Mouse (Mus musculus): ENCODE measurements at regions not wholly inside any gene's neighbourhood (a gene's known extent, or its start where the extent isn't known, plus 50 kb on each side); places are given as distances from the start of the nearest gene placed in this dataset.
A peak's percentile ranks its signal among the peaks of the same experiment; 100 is the strongest.

DNA sequence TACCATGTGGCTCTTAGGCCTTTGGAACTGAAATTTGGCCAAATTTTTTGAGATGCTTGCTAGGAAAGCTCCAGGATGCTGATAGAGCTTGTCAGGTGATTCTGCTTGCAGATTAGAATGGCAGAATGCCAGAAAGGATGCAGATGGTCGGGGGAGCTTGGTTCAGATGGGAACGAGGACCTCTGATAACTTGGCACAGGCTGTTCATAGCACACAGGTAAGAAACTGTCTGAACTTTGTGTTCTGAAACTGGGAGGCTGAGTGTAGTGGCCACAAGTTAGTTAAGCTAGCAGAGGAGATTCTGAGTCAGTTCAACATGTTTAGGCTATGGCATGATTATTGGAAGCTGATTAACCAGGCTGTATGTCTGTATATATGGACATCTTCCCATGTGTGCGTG, 174.3 kb downstream of the Abcc12 start:
- no peaks in the 10 kb centered on the region for H3K27me3 ChIP-seq (ENCODE audit: control insufficient read depth, insufficient read depth, low read length)
- H3K4me3 ChIP-seq (ENCODE audit: low read depth, low read length): no peak overlapping the region
- WGBS: 70% methylated on average over 3 of the region's 3 CpGs
- H3K4me1 ChIP-seq (ENCODE audit: control insufficient read depth, insufficient read depth, low read length): no peaks in the 10 kb centered on the region
- H3K9me3 ChIP-seq (ENCODE audit: control insufficient read depth, low read depth, low read length): no peaks in the 10 kb centered on the region
- no peak overlapping the region for H3K9ac ChIP-seq (replicated peaks; ENCODE audit: low read depth, low read length)
- no peak overlapping the region for H3K27ac ChIP-seq (ENCODE audit: low read length)
- H3K36me3 ChIP-seq (ENCODE audit: control insufficient read depth, insufficient read depth, low read length): no peaks in the 10 kb centered on the region
- ATAC-seq (ENCODE audit: insufficient number of reproducible peaks, insufficient read depth, low FRiP score, low read depth): no peak
- H3K4me2 ChIP-seq (replicated peaks; ENCODE audit: low read depth, low read length): no peak overlapping the region

DNA sequence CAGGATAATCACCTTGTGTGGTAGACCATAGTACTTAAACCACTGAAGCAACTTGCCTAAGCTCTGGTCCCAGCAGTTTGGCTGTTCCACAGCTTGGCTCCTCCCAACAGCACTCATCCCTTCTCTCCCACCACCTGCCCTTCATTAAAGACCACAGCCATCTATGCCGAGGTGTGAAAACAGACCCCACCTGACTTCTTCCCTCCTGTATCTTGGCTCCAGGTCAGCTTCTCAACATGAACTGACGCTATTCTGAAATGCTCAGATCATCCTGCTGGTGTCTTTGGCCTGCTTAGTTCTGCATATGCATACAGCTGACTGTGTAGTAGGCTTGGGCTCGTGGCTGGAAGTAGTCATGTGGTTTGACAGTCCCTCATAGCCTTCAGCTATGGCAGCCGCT, 177.1 kb downstream of the Abcc12 start:
- Histone ChIP-seq H3K4me1 (ENCODE audit: control insufficient read depth, insufficient read depth, low read length) (no peaks in the 10 kb centered on the region), H3K9ac (replicated peaks; ENCODE audit: low read depth, low read length) (no peak overlapping the region), H3K4me2 (replicated peaks; ENCODE audit: low read depth, low read length) (no peak overlapping the region), H3K9me3 (ENCODE audit: control insufficient read depth, low read depth, low read length) (no peaks in the 10 kb centered on the region), H3K27ac (ENCODE audit: low read length) (no peak overlapping the region), H3K36me3 (ENCODE audit: control insufficient read depth, insufficient read depth, low read length) (no peaks in the 10 kb centered on the region), H3K4me3 (ENCODE audit: low read depth, low read length) (no peak overlapping the region), H3K27me3 (ENCODE audit: control insufficient read depth, insufficient read depth, low read length) (no peaks in the 10 kb centered on the region)
- 80% methylated on average over 4 of the region's 4 CpGs for WGBS
- no peak for ATAC-seq (ENCODE audit: insufficient number of reproducible peaks, insufficient read depth, low FRiP score, low read depth)

DNA sequence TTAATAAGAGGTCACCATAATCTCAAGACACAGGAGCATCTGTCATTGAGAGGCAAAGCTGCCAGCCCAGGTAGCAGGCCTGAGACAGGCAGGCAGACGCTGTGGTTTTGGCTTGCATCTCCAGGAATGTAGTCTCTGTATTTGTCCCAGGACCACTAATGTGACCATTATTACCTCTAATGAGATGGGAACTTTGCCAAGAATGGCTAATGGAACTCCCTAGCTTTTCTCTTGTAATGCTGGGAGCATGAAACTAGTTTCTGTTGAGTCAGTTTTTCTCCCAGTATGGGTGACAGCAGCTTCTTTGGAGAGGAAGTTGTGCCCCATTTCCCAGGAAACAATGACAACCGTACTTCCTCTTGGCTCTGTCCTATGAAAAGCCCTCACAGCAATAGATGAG, 178.5 kb downstream of the Abcc12 start:
- 46% methylated on average over 2 of the region's 2 CpGs for WGBS
- Histone ChIP-seq H3K4me2 (replicated peaks; ENCODE audit: low read depth, low read length) (no peak overlapping the region), H3K4me1 (ENCODE audit: control insufficient read depth, insufficient read depth, low read length) (no peaks in the 10 kb centered on the region), H3K27me3 (ENCODE audit: control insufficient read depth, insufficient read depth, low read length) (no peaks in the 10 kb centered on the region), H3K9me3 (ENCODE audit: control insufficient read depth, low read depth, low read length) (no peaks in the 10 kb centered on the region), H3K36me3 (ENCODE audit: control insufficient read depth, insufficient read depth, low read length) (no peaks in the 10 kb centered on the region), H3K4me3 (ENCODE audit: low read depth, low read length) (no peak overlapping the region), H3K27ac (ENCODE audit: low read length) (no peak overlapping the region), H3K9ac (replicated peaks; ENCODE audit: low read depth, low read length) (no peak overlapping the region)
- no peak for ATAC-seq (ENCODE audit: insufficient number of reproducible peaks, insufficient read depth, low FRiP score, low read depth)

DNA sequence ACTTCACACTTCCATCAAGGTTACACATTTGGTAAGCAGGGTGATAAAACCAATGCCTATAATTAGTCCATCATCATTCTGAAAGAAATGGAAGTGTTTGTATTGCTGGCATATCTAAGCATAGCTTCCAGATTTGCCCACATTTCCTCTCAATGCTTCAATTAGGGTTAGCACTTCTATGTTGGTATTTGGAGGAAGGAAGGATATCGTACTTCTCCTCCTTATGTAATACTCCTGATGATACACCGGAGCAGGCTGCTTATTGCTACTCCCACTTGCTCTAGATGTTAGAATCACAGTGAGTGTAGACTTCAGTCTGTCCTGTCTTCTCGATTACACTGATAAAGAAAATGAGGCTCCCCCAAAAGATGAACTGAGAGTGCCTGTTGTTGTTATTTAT, 185.4 kb downstream of the Abcc12 start:
- no peaks in the 10 kb centered on the region for H3K4me1 ChIP-seq (ENCODE audit: control insufficient read depth, insufficient read depth, low read length)
- H3K9ac ChIP-seq (replicated peaks; ENCODE audit: low read depth, low read length): no peak overlapping the region
- no peak overlapping the region for H3K4me2 ChIP-seq (replicated peaks; ENCODE audit: low read depth, low read length)
- no peak overlapping the region for H3K4me3 ChIP-seq (ENCODE audit: low read depth, low read length)
- H3K36me3 ChIP-seq (ENCODE audit: control insufficient read depth, insufficient read depth, low read length): no peaks in the 10 kb centered on the region
- no peak for ATAC-seq (ENCODE audit: insufficient number of reproducible peaks, insufficient read depth, low FRiP score, low read depth)
- WGBS: 90% methylated on average over 3 of the region's 3 CpGs
- H3K27ac ChIP-seq (ENCODE audit: low read length): no peak overlapping the region
- no peaks in the 10 kb centered on the region for H3K27me3 ChIP-seq (ENCODE audit: control insufficient read depth, insufficient read depth, low read length)
- no peaks in the 10 kb centered on the region for H3K9me3 ChIP-seq (ENCODE audit: control insufficient read depth, low read depth, low read length)

DNA sequence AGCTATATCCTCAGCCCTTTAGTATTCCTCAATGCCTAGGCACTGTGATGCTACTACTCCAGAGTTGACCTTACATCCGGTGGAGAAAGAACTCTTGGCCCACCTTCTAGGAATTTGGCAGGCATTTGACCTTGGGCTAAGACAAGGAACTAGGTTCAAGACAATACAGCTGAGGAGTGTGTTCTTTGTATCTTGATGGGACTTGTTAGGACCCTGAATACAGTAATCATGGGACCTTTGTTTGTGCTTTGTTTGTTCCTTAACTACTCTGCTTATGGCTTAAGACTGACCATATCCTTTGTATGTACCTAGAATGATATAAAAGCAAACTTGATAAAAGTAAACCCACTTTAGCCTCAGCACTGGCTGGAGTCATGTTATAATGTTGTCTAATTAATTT, 186.7 kb downstream of the Abcc12 start:
- H3K4me1 ChIP-seq (ENCODE audit: control insufficient read depth, insufficient read depth, low read length): no peaks in the 10 kb centered on the region
- ATAC-seq (ENCODE audit: insufficient number of reproducible peaks, insufficient read depth, low FRiP score, low read depth): no peak

DNA sequence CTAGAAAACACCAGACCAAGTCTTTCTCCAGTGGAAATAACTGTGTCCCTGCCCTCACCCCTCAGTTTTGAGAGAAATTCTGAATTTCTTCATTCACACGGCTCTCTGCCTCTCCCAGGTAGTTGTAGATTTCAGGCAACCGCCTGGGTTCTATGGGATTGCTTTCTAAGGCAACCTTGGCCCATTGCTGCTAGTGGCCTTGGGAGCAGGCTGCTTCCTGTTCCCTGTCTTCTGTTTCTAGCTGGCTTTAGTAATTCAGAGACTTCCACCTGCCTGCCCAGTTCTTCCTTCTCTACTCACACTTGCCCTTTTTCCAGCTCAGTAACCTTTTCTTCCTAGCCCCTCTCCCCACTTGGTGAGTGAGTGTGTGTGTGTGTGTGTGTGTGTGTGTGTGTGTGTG, 187.1 kb downstream of the Abcc12 start:
- no peaks in the 10 kb centered on the region for H3K27me3 ChIP-seq (ENCODE audit: control insufficient read depth, insufficient read depth, low read length)
- no peak overlapping the region for H3K27ac ChIP-seq (ENCODE audit: low read length)
- no peak overlapping the region for H3K4me3 ChIP-seq (ENCODE audit: low read depth, low read length)
- no peak overlapping the region for H3K9ac ChIP-seq (replicated peaks; ENCODE audit: low read depth, low read length)
- no peak overlapping the region for H3K4me2 ChIP-seq (replicated peaks; ENCODE audit: low read depth, low read length)
- no peaks in the 10 kb centered on the region for H3K36me3 ChIP-seq (ENCODE audit: control insufficient read depth, insufficient read depth, low read length)
- no peak for ATAC-seq (ENCODE audit: insufficient number of reproducible peaks, insufficient read depth, low FRiP score, low read depth)
- no peaks in the 10 kb centered on the region for H3K4me1 ChIP-seq (ENCODE audit: control insufficient read depth, insufficient read depth, low read length)
- H3K9me3 ChIP-seq (ENCODE audit: control insufficient read depth, low read depth, low read length): no peaks in the 10 kb centered on the region
- 85% methylated on average over 2 of the region's 2 CpGs for WGBS

More for the DNA sequence above, 186.7 kb downstream of the Abcc12 start:
- Histone ChIP-seq H3K27ac (ENCODE audit: low read length) (no peak overlapping the region), H3K36me3 (ENCODE audit: control insufficient read depth, insufficient read depth, low read length) (no peaks in the 10 kb centered on the region), H3K9ac (replicated peaks; ENCODE audit: low read depth, low read length) (no peak overlapping the region), H3K4me2 (replicated peaks; ENCODE audit: low read depth, low read length) (no peak overlapping the region), H3K27me3 (ENCODE audit: control insufficient read depth, insufficient read depth, low read length) (no peaks in the 10 kb centered on the region), H3K4me3 (ENCODE audit: low read depth, low read length) (no peak overlapping the region), H3K9me3 (ENCODE audit: control insufficient read depth, low read depth, low read length) (no peaks in the 10 kb centered on the region)
- WGBS: 78% methylated on average over 1 of the region's 1 CpGs

DNA sequence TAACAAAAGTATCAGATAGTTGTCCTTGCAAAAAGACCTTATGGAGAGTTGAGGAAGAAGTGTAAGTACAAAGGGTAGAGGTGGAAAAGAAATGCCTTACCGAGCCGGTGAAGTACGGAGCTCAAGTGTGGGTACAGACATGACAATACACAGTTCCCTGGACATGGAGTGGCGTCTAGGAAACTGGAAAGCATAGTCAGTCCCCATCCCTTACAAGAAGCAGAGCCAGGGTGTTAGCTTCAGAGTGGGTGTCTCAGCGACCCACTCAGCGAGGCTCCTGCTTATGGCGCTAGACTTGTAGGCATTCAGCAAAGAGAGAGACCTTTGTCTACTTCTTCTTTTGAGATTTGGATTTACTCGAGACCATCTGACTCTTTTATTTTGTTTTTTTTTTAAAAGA, 189.8 kb downstream of the Abcc12 start:
- ATAC-seq (ENCODE audit: insufficient number of reproducible peaks, insufficient read depth, low FRiP score, low read depth): no peak
- H3K4me2 ChIP-seq (replicated peaks; ENCODE audit: low read depth, low read length): no peak overlapping the region
- WGBS: 89% methylated on average over 8 of the region's 8 CpGs
- no peak overlapping the region for H3K27ac ChIP-seq (ENCODE audit: low read length)
- H3K4me1 ChIP-seq (ENCODE audit: control insufficient read depth, insufficient read depth, low read length): no peaks in the 10 kb centered on the region
- H3K36me3 ChIP-seq (ENCODE audit: control insufficient read depth, insufficient read depth, low read length): no peaks in the 10 kb centered on the region
- no peak overlapping the region for H3K9ac ChIP-seq (replicated peaks; ENCODE audit: low read depth, low read length)
- H3K9me3 ChIP-seq (ENCODE audit: control insufficient read depth, low read depth, low read length): no peaks in the 10 kb centered on the region
- no peaks in the 10 kb centered on the region for H3K27me3 ChIP-seq (ENCODE audit: control insufficient read depth, insufficient read depth, low read length)
- H3K4me3 ChIP-seq (ENCODE audit: low read depth, low read length): no peak overlapping the region

DNA sequence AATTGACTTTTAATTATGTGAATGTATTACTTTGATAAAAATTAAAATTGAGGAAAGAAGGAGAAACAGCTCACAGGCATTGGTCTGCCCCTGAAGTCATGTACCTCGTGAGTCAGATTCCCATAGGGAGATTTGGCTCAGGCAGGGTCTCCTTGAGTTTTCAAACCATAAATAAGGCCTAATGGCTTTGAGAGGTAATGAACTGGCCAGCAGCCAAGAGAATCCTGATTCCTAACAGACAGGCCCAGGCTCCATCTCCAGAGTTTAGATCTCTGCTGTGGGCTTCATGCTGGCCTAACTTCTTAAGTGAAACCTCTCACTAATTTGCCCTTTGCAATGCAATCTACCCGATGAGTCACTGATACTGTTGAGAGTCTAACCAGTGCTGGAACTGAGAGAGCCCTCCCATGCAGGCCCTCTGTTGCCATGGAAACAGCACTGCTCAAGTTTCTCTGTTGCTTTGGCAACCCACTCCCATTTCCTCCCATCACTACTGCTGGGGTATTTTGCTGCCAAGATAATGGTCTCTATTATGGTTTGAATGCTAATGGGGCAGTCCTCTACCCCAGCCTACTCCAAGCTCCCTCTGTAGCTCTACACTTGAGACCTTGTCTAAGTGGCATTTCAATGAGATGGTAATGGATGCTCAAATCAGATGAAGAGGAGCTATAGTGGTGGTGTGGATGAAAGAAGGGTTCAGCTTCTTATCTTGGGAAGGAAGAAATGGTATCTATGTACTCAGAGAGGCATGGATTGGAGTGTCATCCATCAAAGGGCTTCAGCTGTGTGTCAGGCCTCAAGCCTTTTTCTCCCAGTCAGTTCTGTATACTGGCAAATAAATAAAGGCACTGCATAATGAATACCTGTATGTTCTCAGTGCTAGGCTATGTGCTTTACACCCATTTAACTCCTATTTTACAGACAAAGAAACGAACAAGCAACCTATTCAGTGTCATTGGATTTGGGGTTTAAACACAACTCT, 190.5 kb downstream of the Abcc12 start:
- Histone ChIP-seq H3K4me2 (replicated peaks; ENCODE audit: low read depth, low read length) (no peak overlapping the region), H3K27me3 (ENCODE audit: control insufficient read depth, insufficient read depth, low read length) (no peaks in the 10 kb centered on the region), H3K27ac (ENCODE audit: low read length) (no peak overlapping the region), H3K4me3 (ENCODE audit: low read depth, low read length) (no peak overlapping the region), H3K36me3 (ENCODE audit: control insufficient read depth, insufficient read depth, low read length) (no peaks in the 10 kb centered on the region), H3K4me1 (ENCODE audit: control insufficient read depth, insufficient read depth, low read length) (no peaks in the 10 kb centered on the region), H3K9me3 (ENCODE audit: control insufficient read depth, low read depth, low read length) (no peaks in the 10 kb centered on the region), H3K9ac (replicated peaks; ENCODE audit: low read depth, low read length) (no peak overlapping the region)
- 40% methylated on average over 3 of the region's 3 CpGs for WGBS
- ATAC-seq (ENCODE audit: insufficient number of reproducible peaks, insufficient read depth, low FRiP score, low read depth): peak; percentile 53; the same call in 1 of the 2 replicates

DNA sequence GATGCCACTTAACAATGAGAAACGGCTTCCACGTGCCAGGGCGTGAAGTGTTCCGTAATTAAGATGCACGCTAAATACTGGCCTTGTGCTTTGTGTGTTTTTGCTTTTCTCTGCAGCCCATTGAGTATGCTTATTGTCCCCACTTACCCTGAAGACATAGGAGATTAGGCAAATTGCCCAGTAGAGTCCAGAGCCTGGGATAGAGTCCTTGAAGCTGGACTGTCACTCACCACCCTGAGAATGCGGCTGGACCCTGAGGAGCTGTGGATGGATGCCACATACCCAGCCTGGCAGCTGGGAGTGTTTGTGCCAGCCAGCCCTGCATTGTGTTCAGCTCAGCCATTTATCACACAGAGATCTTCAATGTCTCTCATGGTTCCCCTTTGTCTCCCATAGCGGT, 195.2 kb downstream of the Abcc12 start:
- no peak for ATAC-seq (ENCODE audit: insufficient number of reproducible peaks, insufficient read depth, low FRiP score, low read depth)
- Histone ChIP-seq H3K36me3 (ENCODE audit: control insufficient read depth, insufficient read depth, low read length) (no peaks in the 10 kb centered on the region), H3K4me3 (ENCODE audit: low read depth, low read length) (no peak overlapping the region), H3K27ac (ENCODE audit: low read length) (no peak overlapping the region), H3K27me3 (ENCODE audit: control insufficient read depth, insufficient read depth, low read length) (no peaks in the 10 kb centered on the region), H3K4me2 (replicated peaks; ENCODE audit: low read depth, low read length) (no peak overlapping the region), H3K4me1 (ENCODE audit: control insufficient read depth, insufficient read depth, low read length) (no peaks in the 10 kb centered on the region), H3K9ac (replicated peaks; ENCODE audit: low read depth, low read length) (no peak overlapping the region), H3K9me3 (ENCODE audit: control insufficient read depth, low read depth, low read length) (no peaks in the 10 kb centered on the region)
- WGBS: 90% methylated on average over 7 of the region's 7 CpGs

Data from stomach, embryonic 14.5 days (tissue).